Mouse (Mus musculus) kidney, postnatal 25 days (tissue): ENCODE measurements at regions not wholly inside any gene's neighbourhood (a gene's known extent, or its start where the extent isn't known, plus 50 kb on each side); places are given as distances from the start of the nearest gene placed in this dataset.

Source experiments
- DNase-seq, 2 experiments: peaks; one replicate each; pipeline ENCODE4 v3.0.0; 2021; ENCODE audit warnings: mixed read lengths in 2 of 2

DNA sequence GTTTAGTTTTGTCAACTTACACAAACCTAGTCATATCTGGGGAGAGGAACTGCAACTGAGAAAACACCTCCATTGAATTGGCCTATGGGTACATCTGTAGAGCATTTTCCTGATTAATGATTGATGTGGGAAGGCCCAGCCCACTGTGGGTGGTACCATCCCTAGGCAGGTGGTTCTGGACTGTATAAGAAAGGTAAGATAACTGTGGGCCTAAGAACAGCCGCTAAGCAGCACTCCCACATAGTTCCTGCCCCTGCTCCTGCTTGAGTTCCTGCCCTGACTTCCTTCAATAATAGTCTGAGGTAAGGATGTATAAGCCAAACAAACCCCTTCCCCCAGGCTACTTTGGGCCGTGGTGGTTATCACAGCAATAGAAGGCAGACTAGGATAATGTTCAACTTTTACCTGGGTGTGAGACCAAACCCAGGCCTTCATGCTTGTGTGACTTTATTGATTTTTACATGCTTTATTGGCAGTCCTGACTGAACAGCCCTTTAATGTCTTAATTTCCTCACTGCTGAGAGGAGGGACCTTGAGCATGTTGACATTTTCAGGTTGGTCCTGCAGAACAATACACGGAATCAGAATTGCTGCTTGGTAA is 78.8 kb upstream of the Camk1g start:
- no peak for DNase-seq

DNA sequence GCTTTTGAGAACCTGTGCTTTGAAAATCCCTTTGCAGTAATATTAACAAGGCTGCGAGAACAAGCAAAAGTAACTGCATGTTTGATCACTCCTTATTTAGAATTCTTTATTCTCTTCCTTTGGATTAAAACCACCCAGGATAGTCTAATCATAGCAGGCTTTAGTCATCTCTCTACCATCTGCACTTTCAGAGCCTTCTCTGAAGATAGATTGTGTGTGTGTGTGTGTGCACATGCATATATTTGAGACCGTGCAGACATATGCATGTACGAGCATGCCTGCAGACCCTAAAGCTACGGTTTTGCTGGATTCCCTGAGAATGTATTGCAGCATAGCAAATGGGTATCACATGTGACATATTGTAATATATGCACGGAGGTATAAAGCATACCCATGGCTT is 77.5 kb upstream of the Camk1g start:
- no peak for DNase-seq

DNA sequence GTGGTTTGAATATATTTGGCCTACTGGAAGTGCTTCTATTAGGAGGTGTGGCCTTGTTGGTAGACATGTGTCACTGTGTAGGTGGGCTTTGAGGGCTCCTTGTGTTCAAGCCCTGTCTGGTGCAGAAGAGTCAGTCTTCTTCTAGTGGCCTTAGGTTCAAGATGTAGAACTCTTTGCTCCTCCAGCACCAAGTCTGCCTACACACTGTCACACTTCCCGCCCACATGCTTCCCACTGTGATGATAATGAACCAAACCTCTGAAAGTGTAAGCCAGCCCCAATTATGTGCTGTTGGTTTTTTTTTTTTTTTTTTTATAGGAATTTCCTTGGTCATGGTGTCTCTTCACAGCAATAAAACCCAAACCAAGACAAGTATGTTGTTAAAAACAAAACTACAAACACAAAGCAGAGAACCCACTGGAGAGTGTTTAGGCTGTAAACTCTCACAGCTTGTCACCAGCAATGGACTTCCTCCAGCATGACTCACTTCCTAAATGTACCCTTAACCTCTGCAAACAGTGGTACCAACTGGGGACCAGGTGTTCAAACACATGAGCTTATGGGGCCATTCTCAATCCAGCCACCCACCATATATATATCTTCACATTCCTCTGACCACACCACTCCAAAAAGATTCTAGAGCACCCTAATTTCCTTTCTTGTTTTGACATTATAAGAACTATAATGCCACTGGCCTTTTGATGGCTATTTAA is 74.0 kb upstream of the Camk1g start:
- DNase-seq: no peak

DNA sequence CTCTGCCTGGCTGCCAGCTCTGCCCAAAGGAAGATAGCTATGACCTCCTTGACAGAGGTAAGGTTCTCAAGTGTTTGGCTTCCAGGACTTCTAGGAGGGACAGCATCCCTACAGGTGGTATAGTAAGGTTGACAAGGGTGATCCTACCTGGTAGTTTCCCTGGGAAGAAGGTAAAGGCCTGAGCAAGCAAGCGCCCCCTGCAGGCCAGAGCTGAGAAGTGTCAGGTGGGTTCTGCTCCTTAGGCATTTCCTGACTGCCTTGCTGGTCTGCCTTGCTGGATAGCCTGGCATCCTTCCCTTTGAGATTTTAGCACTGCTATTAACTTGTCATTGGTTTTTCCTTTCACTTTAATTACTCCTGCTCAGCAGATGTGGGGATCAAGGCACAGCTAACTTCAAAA is 70.4 kb upstream of the Camk1g start:
- DNase-seq: peak in 1 of 2 experiments; percentile 11

DNA sequence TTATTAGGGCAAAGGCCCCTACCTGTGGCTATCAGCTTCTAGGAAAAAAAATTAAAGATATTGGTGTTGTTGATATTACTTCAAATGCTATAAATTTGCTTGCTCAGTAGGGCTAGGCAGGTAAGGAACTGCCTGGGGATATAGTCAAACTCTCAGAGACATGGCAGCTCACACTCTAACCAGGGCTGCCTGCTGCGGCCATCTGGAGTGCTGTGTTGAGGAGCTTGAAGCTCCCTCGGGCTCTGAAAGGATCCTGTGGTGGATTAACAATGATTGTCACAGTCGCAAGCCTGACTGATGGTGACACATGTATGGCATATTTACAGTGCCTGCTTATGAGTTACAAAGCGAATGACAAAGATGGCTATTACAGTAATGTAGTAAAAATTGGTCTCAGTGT is 64.2 kb upstream of the Camk1g start:
- DNase-seq: no peak

DNA sequence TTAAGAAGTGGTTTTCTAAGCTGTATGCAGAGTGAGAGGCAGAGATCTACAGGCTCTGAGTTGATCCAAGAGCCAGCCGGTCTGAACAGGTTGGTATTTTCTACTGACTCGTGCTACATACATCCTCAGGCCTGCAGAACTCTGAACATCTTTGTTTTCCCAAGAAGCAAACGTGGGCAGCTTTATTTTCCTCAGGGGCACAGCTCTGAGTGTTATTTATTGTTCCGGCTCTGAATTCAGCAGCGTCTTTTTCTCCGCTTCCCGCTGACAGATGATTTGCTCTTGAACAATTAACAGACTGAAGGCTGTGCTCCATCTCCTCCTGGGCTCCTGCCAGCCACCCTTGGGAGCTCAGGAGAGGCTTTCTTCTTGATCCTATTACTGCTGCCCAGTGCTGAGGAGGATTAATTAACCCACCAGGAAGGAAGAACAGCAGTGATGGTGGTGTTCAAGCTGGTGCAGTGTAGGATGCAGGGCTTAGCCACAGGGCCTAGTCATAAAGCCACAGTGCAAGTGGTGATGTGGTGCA is 63.5 kb upstream of the Camk1g start:
- no peak for DNase-seq

DNA sequence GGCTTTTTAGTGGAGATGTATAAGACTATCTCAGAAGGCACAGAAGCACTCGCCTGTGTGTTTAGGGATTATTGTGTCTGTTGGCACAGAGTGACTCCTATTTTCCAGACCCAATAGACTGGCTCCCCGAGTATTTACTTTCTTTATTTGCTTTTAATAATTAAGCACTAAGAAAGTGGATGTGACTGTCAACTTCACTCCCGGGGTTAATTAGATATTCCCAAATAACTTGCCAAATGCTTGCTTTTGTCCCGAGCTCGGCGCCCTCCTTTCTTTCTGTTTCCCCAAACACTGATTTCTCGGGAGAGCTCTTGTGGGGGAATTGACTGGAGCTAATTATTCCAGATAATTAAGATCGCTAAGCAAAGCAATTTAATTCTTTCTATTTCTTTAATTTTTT is 60.1 kb upstream of the Camk1g start:
- DNase-seq: no peak

DNA sequence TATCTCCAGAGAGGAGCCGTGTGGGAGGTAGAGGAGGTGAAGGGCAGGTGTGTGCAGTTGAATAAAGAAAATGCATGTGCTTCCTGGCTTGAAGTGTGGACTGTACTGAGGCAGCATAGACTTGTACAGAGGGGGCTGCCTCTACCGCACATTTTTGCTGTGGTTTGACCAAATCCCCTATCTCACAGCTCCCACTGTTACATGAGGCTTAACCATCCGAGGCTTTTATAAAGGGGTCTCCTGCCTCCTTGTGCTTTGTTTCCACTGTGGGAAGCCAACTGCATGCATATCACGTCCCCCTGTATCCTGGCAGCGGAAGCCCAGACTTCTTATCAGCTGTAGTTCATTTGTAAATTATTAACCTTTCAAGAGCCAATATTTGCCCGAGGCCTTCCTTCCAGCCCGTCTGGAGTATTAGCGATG is 53.6 kb upstream of the Camk1g start:
- peak in 1 of 2 experiments; percentile 9 for DNase-seq

DNA sequence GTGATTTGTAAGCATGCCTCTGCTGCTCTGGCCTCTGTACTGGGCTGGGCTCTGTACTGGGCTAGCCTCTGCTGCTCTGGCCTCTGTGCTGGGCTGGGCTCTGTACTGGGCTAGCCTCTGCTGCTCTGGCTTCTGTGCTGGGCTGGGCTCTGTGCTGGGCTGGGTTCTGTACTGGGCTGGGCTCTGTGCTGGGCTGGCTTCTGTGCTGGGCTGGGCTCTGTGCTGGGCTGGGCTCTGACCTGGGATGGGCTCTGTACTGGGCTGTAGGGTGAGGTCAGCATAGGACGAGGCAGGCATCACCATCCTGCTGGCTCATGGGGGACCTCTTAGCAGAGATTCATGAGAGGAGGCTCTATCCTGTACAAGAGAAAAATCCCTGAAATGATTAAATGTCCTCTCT is 52.8 kb upstream of the Camk1g start:
- no peak for DNase-seq

DNA sequence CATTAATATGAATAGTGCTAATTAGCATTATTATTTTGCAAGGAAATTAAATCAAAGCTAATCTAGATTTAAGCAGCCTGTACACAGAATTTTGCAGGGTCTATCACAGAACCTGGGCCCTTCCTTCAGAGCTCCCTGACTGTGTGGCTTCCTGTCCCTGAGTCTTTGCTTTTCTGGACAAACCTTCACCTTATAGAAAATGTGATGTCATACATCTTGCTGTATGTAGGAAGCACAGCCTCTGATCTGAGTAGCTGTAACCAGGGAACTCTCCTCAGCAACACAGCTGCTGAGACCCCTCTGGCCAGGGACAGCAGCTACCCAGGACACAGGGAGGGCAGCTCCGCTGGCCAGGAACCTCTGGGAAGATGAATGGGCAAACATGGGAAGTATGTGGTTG is 51.7 kb upstream of the Camk1g start:
- DNase-seq: no peak

DNA sequence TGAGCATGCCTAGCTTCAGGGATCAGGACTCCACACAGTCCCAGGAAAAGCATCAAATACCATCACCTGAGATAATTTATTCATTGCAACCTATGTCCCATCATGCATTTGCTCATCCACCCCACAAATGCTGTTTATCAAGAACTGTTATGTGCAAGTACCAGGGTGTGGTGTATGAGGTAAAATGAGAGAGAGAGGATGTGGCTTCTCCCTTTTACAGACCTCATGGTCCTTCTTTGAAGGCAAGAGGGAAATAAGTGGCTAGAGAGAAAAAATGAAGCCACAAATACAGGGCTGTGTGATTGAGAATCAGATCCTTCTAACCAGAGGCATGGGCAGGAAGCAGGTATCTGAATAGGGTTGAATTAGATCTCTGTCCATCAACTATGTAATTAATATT is 51.3 kb upstream of the Camk1g start:
- DNase-seq: no peak
